Mouse (Mus musculus) adrenal gland, adult 18-20 months (tissue): ENCODE data around the gene Lrg1. TPM values are rescaled to one million over a fixed set of nuclear protein-coding genes. Genes with fewer than 3 reads are reported as not detected.

ENCODE experiments used
- DNase-seq, 2 experiments: peaks; one replicate each; pipeline ENCODE4 v3.0.0; 2021 to 2022; ENCODE audit warnings: low spot score in 2 of 2
- total RNA-seq, 2 experiments: library from RNA; stranded (reverse); gene quantifications; 1 replicate in 1 of 2; 2 replicates in 1 of 2; pipeline ENCODE4 v1.2.3; 2021

Gene Lrg1
- total RNA-seq, 2 experiments from 2014 or later = 21.2 to 57.7 TPM

- DNase-seq = peak; percentile 96 to 97
Measured at GRCm38 (mm10) chr17:56078880-56079795, 42.7 kb downstream of the Lrg1 start, which contains the start of gene Hdgfl2. Gene Hdgfl2, plus strand, starts transcription at chr17:56079634.

- peak in 1 of 2 experiments; percentile 27 for DNase-seq
Measured at GRCm38 (mm10) chr17:56078361-56078760, 43.4 kb downstream of the Lrg1 start.

GRCm38 (mm10) chr17:56077523-56077922 lies 44.3 kb downstream of the Lrg1 start:
- DNase-seq = no peak

GRCm38 (mm10) chr17:56074827-56075208 lies 47.0 kb downstream of the Lrg1 start, which contains the start of gene Ubxn6:
Gene Ubxn6, minus strand, starts transcription at chr17:56075028.
- DNase-seq = peak; percentile 95 to 97

GRCm38 (mm10) chr17:56074097-56074826 lies 47.5 kb downstream of the Lrg1 start:
- peak; percentile 85 to 86 for DNase-seq

- DNase-seq = no peak
Measured at GRCm38 (mm10) chr17:56072243-56072642, 49.6 kb downstream of the Lrg1 start.

- DNase-seq = no peak
Measured at GRCm38 (mm10) chr17:56071126-56071525, 50.7 kb downstream of the Lrg1 start.

Other genes starting within 250 kb of the Lrg1 start
- 1 to 10 TPM; 5.0 to 5.5 TPM for gene Zfp119a, start 243.1 kb downstream of the Lrg1 start, total RNA-seq
- gene Zfp959, start 229.9 kb downstream of the Lrg1 start, total RNA-seq = 1 to 10 TPM; 4.7 to 4.8 TPM
- 1 to 10 TPM; 2.3 to 3.5 TPM for gene Zfp119b, start 172.5 kb downstream of the Lrg1 start, total RNA-seq
- 1 to 10 TPM in 1 of 2 experiments, under 1 TPM in 1; 0.70 to 1.3 TPM for gene Ebi3, start 169.4 kb downstream of the Lrg1 start, total RNA-seq
- 10 to 100 TPM; 17.4 to 17.9 TPM for gene Yju2, start 162.9 kb downstream of the Lrg1 start, total RNA-seq
- 1 to 10 TPM; 2.0 to 2.2 TPM for gene Shd, start 151.5 kb downstream of the Lrg1 start, total RNA-seq
- 1 to 10 TPM; 2.3 to 4.3 TPM for gene Fsd1, start 135.5 kb downstream of the Lrg1 start, total RNA-seq
- gene Stap2, start 116.4 kb downstream of the Lrg1 start, total RNA-seq = 1 to 10 TPM; 5.1 to 5.4 TPM
- 10 to 100 TPM; 68.1 to 97.5 TPM for gene Mpnd, start 116.3 kb downstream of the Lrg1 start, total RNA-seq
- gene Sh3gl1, start 85.4 kb downstream of the Lrg1 start, total RNA-seq = 10 to 100 TPM; 38.3 to 39.0 TPM
- gene Chaf1a, start 81.6 kb downstream of the Lrg1 start, total RNA-seq = 1 to 10 TPM; 2.1 to 2.3 TPM
- 10 to 100 TPM; 63.6 to 77.6 TPM for gene Ubxn6, start 47.0 kb downstream of the Lrg1 start, total RNA-seq
- 10 to 100 TPM; 53.9 to 67.0 TPM for gene Hdgfl2, start 42.4 kb downstream of the Lrg1 start, total RNA-seq
- 100 to 1,000 TPM in 1 of 2 experiments, 10 to 100 TPM in 1; 65.0 to 212 TPM for gene Plin4, start 12.2 kb downstream of the Lrg1 start, total RNA-seq
- 10 to 100 TPM; 53.7 to 67.4 TPM for gene Plin5, start 4.4 kb downstream of the Lrg1 start, total RNA-seq
- 1 to 10 TPM; 6.3 to 7.0 TPM for gene Sema6b, start 18.3 kb upstream of the Lrg1 start, total RNA-seq
- gene Tnfaip8l1, start 40.5 kb upstream of the Lrg1 start, total RNA-seq = 1 to 10 TPM; 1.9 to 2.5 TPM
- gene Mydgf, start 61.9 kb upstream of the Lrg1 start, total RNA-seq = 10 to 100 TPM; 49.6 to 56.6 TPM
- gene Dpp9, start 96.9 kb upstream of the Lrg1 start, total RNA-seq = 10 to 100 TPM; 35.8 to 37.6 TPM
- gene Fem1a, start 134.8 kb upstream of the Lrg1 start, total RNA-seq = 10 to 100 TPM; 29.2 to 30.2 TPM
- gene Ticam1, start 154.8 kb upstream of the Lrg1 start, total RNA-seq = 10 to 100 TPM; 23.1 to 26.7 TPM
- 10 to 100 TPM; 66.0 to 84.7 TPM for gene Plin3, start 170.9 kb upstream of the Lrg1 start, total RNA-seq
- gene Arrdc5, start 178.3 kb upstream of the Lrg1 start, total RNA-seq = not detected
- 1 to 10 TPM; 1.8 to 3.1 TPM for gene Uhrf1, start 181.3 kb upstream of the Lrg1 start, total RNA-seq
- gene Kdm4b, start 204.1 kb upstream of the Lrg1 start, total RNA-seq = 10 to 100 TPM; 31.9 to 39.9 TPM